Mouse (Mus musculus): Measurements from ENCODE around the gene Tbc1d9b. TPM values are rescaled to one million over a fixed set of nuclear protein-coding genes. Genes with fewer than 3 reads are reported as not detected.

Gene Tbc1d9b
- polyA plus RNA-seq, 1 experiment from 2014 or later: 9.1 TPM

GRCm38 (mm10) chr11:50177111-50177510 is 45.9 kb downstream of the Tbc1d9b start:
- Histone ChIP-seq H3K4me1 (ENCODE audit: insufficient read depth) (peaks cover 30% of the 10 kb centered on the region), H3K4me3 (ENCODE audit: low read depth, low read length) (no peak overlapping the region), H3K9ac (replicated peaks) (no peak overlapping the region), H3K4me2 (ENCODE audit: low read depth, low read length) (no peak overlapping the region), H3K36me3 (replicated peaks; ENCODE audit: insufficient read depth, low read length) (no peaks in the 10 kb centered on the region), H3K27ac (ENCODE audit: low read depth) (no peak overlapping the region), H3K9me3 (ENCODE audit: low read length) (no peaks in the 10 kb centered on the region), H3K27me3 (ENCODE audit: insufficient read depth, low read length) (no peaks in the 10 kb centered on the region)
- ATAC-seq (no peak), DNase-seq (no peak)
- 67% methylated on average over 6 of the region's 6 CpGs for WGBS (ENCODE audit: insufficient replicate concordance)
- TF ChIP-seq CTCF (IDR thresholded peaks at IDR 0.05; ENCODE audit: low read depth) (no peak), EP300 (IDR thresholded peaks at IDR 0.05; ENCODE audit: low read depth) (no peak)

- Histone ChIP-seq H3K4me1 (ENCODE audit: insufficient read depth) (peaks cover 41% of the 10 kb centered on the region), H3K36me3 (replicated peaks; ENCODE audit: insufficient read depth, low read length) (no peaks in the 10 kb centered on the region), H3K27ac (ENCODE audit: low read depth) (peak overlapping the region; percentile 17), H3K9ac (replicated peaks) (no peak overlapping the region), H3K4me2 (ENCODE audit: low read depth, low read length) (no peak overlapping the region), H3K27me3 (ENCODE audit: insufficient read depth, low read length) (no peaks in the 10 kb centered on the region), H3K4me3 (ENCODE audit: low read depth, low read length) (no peak overlapping the region), H3K9me3 (ENCODE audit: low read length) (no peaks in the 10 kb centered on the region)
- no peak for DNase-seq
- no peak for ATAC-seq
- 66% methylated on average over 5 of the region's 5 CpGs for WGBS (ENCODE audit: insufficient replicate concordance)
- TF ChIP-seq CTCF (IDR thresholded peaks at IDR 0.05; ENCODE audit: low read depth) (no peak), EP300 (IDR thresholded peaks at IDR 0.05; ENCODE audit: low read depth) (no peak)
These were observed 47.6 kb downstream of the Tbc1d9b start for GRCm38 (mm10) chr11:50178532-50179488.

- no peak overlapping the region for H3K27ac ChIP-seq (ENCODE audit: low read depth)
- H3K4me2 ChIP-seq (ENCODE audit: low read depth, low read length): no peak overlapping the region
- H3K4me1 ChIP-seq (ENCODE audit: insufficient read depth): peaks cover 40% of the 10 kb centered on the region
These were observed 49.5 kb downstream of the Tbc1d9b start for GRCm38 (mm10) chr11:50180478-50181231.

GRCm38 (mm10) chr11:50182702-50183101 is 51.5 kb downstream of the Tbc1d9b start:
- Histone ChIP-seq H3K4me3 (ENCODE audit: low read depth, low read length) (no peak overlapping the region), H3K9me3 (ENCODE audit: low read length) (no peaks in the 10 kb centered on the region), H3K4me2 (ENCODE audit: low read depth, low read length) (no peak overlapping the region), H3K9ac (replicated peaks) (no peak overlapping the region), H3K27ac (ENCODE audit: low read depth) (peak overlapping the region; percentile 34; the same call in 1 of the 2 replicates), H3K4me1 (ENCODE audit: insufficient read depth) (peaks cover 29% of the 10 kb centered on the region), H3K27me3 (ENCODE audit: insufficient read depth, low read length) (no peaks in the 10 kb centered on the region), H3K36me3 (replicated peaks; ENCODE audit: insufficient read depth, low read length) (no peaks in the 10 kb centered on the region)
- no peak for TF ChIP-seq CTCF (IDR thresholded peaks at IDR 0.05; ENCODE audit: low read depth)
- no peak for TF ChIP-seq EP300 (IDR thresholded peaks at IDR 0.05; ENCODE audit: low read depth)
- ATAC-seq: no peak
- no peak for DNase-seq
- 43% methylated on average over 4 of the region's 4 CpGs for WGBS (ENCODE audit: insufficient replicate concordance)

More at GRCm38 (mm10) chr11:50180478-50181231, 49.5 kb downstream of the Tbc1d9b start:
- TF ChIP-seq CTCF (IDR thresholded peaks at IDR 0.05; ENCODE audit: low read depth) (no peak), EP300 (IDR thresholded peaks at IDR 0.05; ENCODE audit: low read depth) (no peak)
- H3K4me3 ChIP-seq (ENCODE audit: low read depth, low read length): no peak overlapping the region
- H3K9ac ChIP-seq (replicated peaks): no peak overlapping the region
- H3K9me3 ChIP-seq (ENCODE audit: low read length): no peaks in the 10 kb centered on the region
- ATAC-seq (no peak), DNase-seq (no peak)
- H3K36me3 ChIP-seq (replicated peaks; ENCODE audit: insufficient read depth, low read length): no peaks in the 10 kb centered on the region
- H3K27me3 ChIP-seq (ENCODE audit: insufficient read depth, low read length): no peaks in the 10 kb centered on the region
- 76% methylated on average over 6 of the region's 6 CpGs for WGBS (ENCODE audit: insufficient replicate concordance)

- DNase-seq: no peak
- H3K4me2 ChIP-seq (ENCODE audit: low read depth, low read length): no peak overlapping the region
- H3K27ac ChIP-seq (ENCODE audit: low read depth): peak overlapping the region; percentile 59
- H3K4me1 ChIP-seq (ENCODE audit: insufficient read depth): peaks cover 27% of the 10 kb centered on the region
- peak; percentile 74 for ATAC-seq
- H3K9me3 ChIP-seq (ENCODE audit: low read length): no peaks in the 10 kb centered on the region
- TF ChIP-seq CTCF (IDR thresholded peaks at IDR 0.05; ENCODE audit: low read depth) (no peak), EP300 (IDR thresholded peaks at IDR 0.05; ENCODE audit: low read depth) (no peak)
- H3K27me3 ChIP-seq (ENCODE audit: insufficient read depth, low read length): no peaks in the 10 kb centered on the region
- 64% methylated on average over 3 of the region's 3 CpGs for WGBS (ENCODE audit: insufficient replicate concordance)
- no peak overlapping the region for H3K9ac ChIP-seq (replicated peaks)
- no peaks in the 10 kb centered on the region for H3K36me3 ChIP-seq (replicated peaks; ENCODE audit: insufficient read depth, low read length)
- H3K4me3 ChIP-seq (ENCODE audit: low read depth, low read length): no peak overlapping the region
These were observed 53.6 kb downstream of the Tbc1d9b start for GRCm38 (mm10) chr11:50184788-50185187.

GRCm38 (mm10) chr11:50188682-50189081 is 57.5 kb downstream of the Tbc1d9b start:
- WGBS (ENCODE audit: insufficient replicate concordance): 59% methylated on average over 7 of the region's 7 CpGs
- Histone ChIP-seq H3K27ac (ENCODE audit: low read depth) (peak overlapping the region; percentile 61; the same call in 1 of the 2 replicates), H3K4me3 (ENCODE audit: low read depth, low read length) (no peak overlapping the region), H3K36me3 (replicated peaks; ENCODE audit: insufficient read depth, low read length) (no peaks in the 10 kb centered on the region), H3K9ac (replicated peaks) (no peak overlapping the region), H3K4me1 (ENCODE audit: insufficient read depth) (peaks cover 17% of the 10 kb centered on the region), H3K9me3 (ENCODE audit: low read length) (no peaks in the 10 kb centered on the region), H3K27me3 (ENCODE audit: insufficient read depth, low read length) (no peaks in the 10 kb centered on the region), H3K4me2 (ENCODE audit: low read depth, low read length) (peak overlapping the region; percentile 45)
- TF ChIP-seq EP300 (IDR thresholded peaks at IDR 0.05; ENCODE audit: low read depth) (no peak), CTCF (IDR thresholded peaks at IDR 0.05; ENCODE audit: low read depth) (no peak)
- ATAC-seq (peak; percentile 67), DNase-seq (peak; percentile 58)

Data from liver, postnatal 0 days (tissue).